Mouse (Mus musculus) myocyte (in vitro differentiated cells): ENCODE results near the gene Hist1h2ao.
"Not testable (repeated sequence)": the region's sequence is repeated elsewhere in the genome, so short reads cannot be mapped to it uniquely, and the experiment has no call there.

Source experiments
- MAX ChIP-seq: IDR thresholded peaks from one replicate; pipeline ENCODE4 v1.6.1; 2011; ENCODE audit warnings: low read depth, mild to moderate bottlenecking, control low read depth
- MYOD1 ChIP-seq, 3 experiments: IDR thresholded peaks; one replicate each; pipeline ENCODE4 v1.6.1; 2011; ENCODE audit warnings: control low read depth in 2 of 3, low read depth in 2 of 3, mild to moderate bottlenecking in 2 of 3, moderate library complexity in 1 of 3; ENCODE audit not compliant: insufficient read length in 2 of 3, control insufficient read depth in 1 of 3
- MYOG ChIP-seq, 3 experiments: IDR thresholded peaks; one replicate each; pipeline ENCODE4 v1.6.1; 2011; ENCODE audit warnings: control low read depth in 2 of 3, low read depth in 2 of 3, mild to moderate bottlenecking in 2 of 3; ENCODE audit not compliant: insufficient read length in 2 of 3, control insufficient read depth in 1 of 3, insufficient read depth in 1 of 3
- POLR2A ChIP-seq: IDR thresholded peaks from one replicate; pipeline ENCODE4 v1.6.1; 2011; ENCODE audit warnings: low read depth, mild to moderate bottlenecking, control low read depth, moderate library complexity; ENCODE audit not compliant: insufficient read length
- POLR2AphosphoS2 ChIP-seq: IDR thresholded peaks from one replicate; pipeline ENCODE4 v1.6.1; 2011; ENCODE audit warnings: low read depth, control low read depth; ENCODE audit not compliant: insufficient read length
- REST ChIP-seq: IDR thresholded peaks from one replicate; pipeline ENCODE4 v1.6.1; 2011; ENCODE audit warnings: mild to moderate bottlenecking, control low read depth, moderate library complexity; ENCODE audit not compliant: insufficient read depth, insufficient read length
- SRF ChIP-seq: IDR thresholded peaks from one replicate; pipeline ENCODE4 v1.6.1; 2011; ENCODE audit warnings: low read depth; ENCODE audit not compliant: control insufficient read depth, insufficient read length
- TCF12 ChIP-seq: IDR thresholded peaks from one replicate; pipeline ENCODE4 v1.6.1; 2011; ENCODE audit warnings: mild to moderate bottlenecking, control low read depth; ENCODE audit not compliant: poor library complexity, insufficient read depth, severe bottlenecking
- USF1 ChIP-seq: IDR thresholded peaks from one replicate; pipeline ENCODE4 v1.6.1; 2011; ENCODE audit warnings: low read depth, mild to moderate bottlenecking, control low read depth, moderate library complexity

- TF ChIP-seq MAX; MYOG (IDR thresholded peaks at IDR 0.05; ENCODE audit: control insufficient read depth in 1 of 3, insufficient read depth in 1 of 3, insufficient read length in 2 of 3, low read depth in 2 of 3); POLR2A; USF1; SRF; POLR2AphosphoS2; MYOD1 (IDR thresholded peaks at IDR 0.05; ENCODE audit: control insufficient read depth in 1 of 3, insufficient read length in 2 of 3, low read depth in 2 of 3); REST; TCF12: not testable (repeated sequence)
These were observed 809 bp downstream of the Hist1h2ao start for GRCm38 (mm10) chr13:21811074-21811473.
